Mouse (Mus musculus) heart, embryonic 12.5 days (tissue): ENCODE results near the gene Galnt10. TPM values are rescaled to one million over a fixed set of nuclear protein-coding genes. Genes with fewer than 3 reads are reported as not detected.

Experiments used
- ATAC-seq: fragments of 200-750 bp; cut with Nextera tagmentation; 2 replicates; pipeline ENCODE4 v1.8.0; 2017; ENCODE audit warnings: moderate TSS enrichment, moderate library complexity; ENCODE audit not compliant: insufficient number of reproducible peaks, low FRiP score
- H3K27ac ChIP-seq: fragments of 300-500 bp; sonication (generic); 2 replicates; pipeline ENCODE4 v1.5.1; 2016; ENCODE audit warnings: mild to moderate bottlenecking, moderate library complexity; ENCODE audit not compliant: poor library complexity, severe bottlenecking
- H3K27me3 ChIP-seq: fragments of 300-500 bp; sonication (generic); replicated peaks from 2 replicates; pipeline ENCODE4 v1.6.1; 2016; ENCODE audit warnings: mild to moderate bottlenecking, moderate library complexity
- H3K36me3 ChIP-seq: fragments of 300-500 bp; sonication (generic); 2 replicates; pipeline ENCODE4 v1.6.1; 2016; ENCODE audit warnings: mild to moderate bottlenecking, moderate library complexity
- H3K4me1 ChIP-seq: fragments of 300-500 bp; sonication (generic); replicated peaks from 2 replicates; pipeline ENCODE4 v1.6.1; 2016; ENCODE audit warnings: mild to moderate bottlenecking
- H3K4me2 ChIP-seq: fragments of 300-500 bp; sonication (generic); 2 replicates; pipeline ENCODE4 v1.6.1; 2016; ENCODE audit warnings: mild to moderate bottlenecking, moderate library complexity
- H3K4me3 ChIP-seq: fragments of 300-500 bp; sonication (generic); 2 replicates; pipeline ENCODE4 v1.5.1; 2016; ENCODE audit warnings: mild to moderate bottlenecking
- H3K9ac ChIP-seq: fragments of 300-500 bp; sonication (generic); 2 replicates; pipeline ENCODE4 v1.6.1; 2016; ENCODE audit warnings: mild to moderate bottlenecking, moderate library complexity
- H3K9me3 ChIP-seq: fragments of 300-500 bp; sonication (generic); replicated peaks from 2 replicates; pipeline ENCODE4 v1.6.1; 2016; ENCODE audit warnings: mild to moderate bottlenecking, moderate library complexity
- WGBS: fragments of 180-500 bp; shearing (Covaris S2); methylation state at CpG from one replicate; pipeline ENCODE4 v1.1.7; 2016; 5-methylcytosine and 5-hydroxymethylcytosine counted together
- polyA plus RNA-seq: library from polyadenylated mRNA; unstranded; fragments of >200 nt; fragmentation: Nextera tagmentation; extraction: Ambion mirVana; gene quantifications from 2 replicates; pipeline ENCODE4 v1.2.1, GENCODE M21; 2016

Gene Galnt10
- polyA plus RNA-seq, 1 experiment from 2014 or later, result 15.9 TPM

DNA sequence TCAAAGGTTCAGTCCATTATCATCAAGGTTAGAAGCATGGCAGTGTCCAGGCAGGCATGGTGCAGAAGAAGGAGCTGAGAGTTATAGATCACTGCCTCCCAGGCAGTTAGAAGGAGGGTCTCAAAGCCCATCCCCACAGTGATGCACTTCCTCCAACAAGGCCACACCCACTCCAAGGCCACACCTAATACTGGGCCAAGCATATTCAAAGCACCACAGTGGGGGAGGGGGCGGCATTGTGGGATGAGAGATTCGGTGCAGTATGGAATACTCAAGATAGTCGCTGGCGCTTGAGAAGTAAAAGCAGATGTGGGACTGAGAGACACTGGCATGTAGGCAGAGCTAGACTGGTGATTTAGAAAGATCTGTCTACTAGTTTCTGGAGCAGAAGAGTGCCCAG, 14.9 kb downstream of the Galnt10 start:
- peaks cover 57% of the 10 kb centered on the region for H3K4me1 ChIP-seq
- 89% methylated on average over 4 of the region's 4 CpGs for WGBS
- H3K36me3 ChIP-seq, result no peaks in the 10 kb centered on the region
- H3K4me2 ChIP-seq, result no peak overlapping the region
- no peaks in the 10 kb centered on the region for H3K9me3 ChIP-seq
- H3K9ac ChIP-seq, result no peak overlapping the region
- H3K4me3 ChIP-seq, result no peak overlapping the region
- no peaks in the 10 kb centered on the region for H3K27me3 ChIP-seq
- no peak for ATAC-seq
- no peak overlapping the region for H3K27ac ChIP-seq

DNA sequence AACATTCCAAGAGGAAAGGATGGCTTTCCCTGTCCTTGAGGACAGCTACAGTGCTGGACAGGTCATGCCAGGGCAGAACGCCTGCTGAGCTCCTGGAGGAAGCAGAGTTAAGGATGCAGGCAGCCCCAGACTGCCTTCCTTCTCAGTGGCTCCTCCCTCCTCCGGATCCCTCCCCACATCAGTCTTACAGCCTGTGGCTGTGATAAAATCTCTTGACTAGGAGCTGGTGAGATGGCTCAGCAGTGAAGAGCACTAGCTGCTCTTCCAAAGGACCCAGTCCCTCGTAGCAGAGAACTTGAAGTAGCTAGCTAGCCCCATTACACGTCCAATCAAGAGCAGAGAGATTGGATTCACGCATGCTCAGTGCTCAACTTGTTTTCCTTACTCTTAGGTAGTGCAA, 15.6 kb downstream of the Galnt10 start:
- Histone ChIP-seq H3K36me3 (no peaks in the 10 kb centered on the region), H3K27me3 (no peaks in the 10 kb centered on the region), H3K4me3 (no peak overlapping the region), H3K4me2 (no peak overlapping the region), H3K9me3 (no peaks in the 10 kb centered on the region), H3K27ac (no peak overlapping the region), H3K9ac (no peak overlapping the region), H3K4me1 (peaks cover 51% of the 10 kb centered on the region)
- 32% methylated on average over 5 of the region's 5 CpGs for WGBS
- ATAC-seq, result no peak

DNA sequence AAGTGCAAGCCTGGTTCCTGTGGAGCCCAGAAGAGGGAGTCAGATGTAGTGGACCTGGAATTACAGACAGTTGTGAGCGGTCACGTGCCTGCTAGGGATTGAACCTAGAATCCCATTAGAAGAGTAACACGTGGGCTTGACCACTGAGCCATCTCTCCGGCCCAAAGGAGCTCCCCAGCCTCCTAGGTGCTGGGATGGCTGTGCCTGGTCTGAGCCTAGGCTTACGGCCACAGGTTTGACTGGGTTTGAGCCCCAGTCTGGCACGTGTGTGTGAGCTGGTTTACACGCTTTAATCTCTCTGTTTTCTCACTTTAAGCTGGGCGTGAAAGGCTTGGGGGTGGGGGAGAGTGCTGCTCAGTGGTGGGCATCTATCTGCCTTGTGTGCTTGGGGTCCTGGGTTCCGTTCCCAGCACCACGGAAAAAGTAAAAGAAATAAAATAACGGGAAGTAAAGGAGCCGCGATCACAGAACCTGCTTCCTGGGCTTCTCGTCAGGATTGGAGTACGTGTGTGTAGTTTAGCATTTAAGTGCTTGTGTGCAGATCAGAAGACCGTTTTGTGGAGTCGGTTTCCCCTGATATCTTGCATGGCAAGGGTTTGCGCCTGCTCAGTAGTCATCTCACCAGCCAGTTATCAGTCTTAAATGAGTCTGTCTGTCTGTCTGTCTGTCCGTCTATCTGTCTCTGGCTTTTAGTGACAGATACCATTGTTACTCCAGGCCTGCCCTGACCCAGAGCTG, 16.4 kb downstream of the Galnt10 start:
- Histone ChIP-seq H3K27ac (no peak overlapping the region), H3K36me3 (no peaks in the 10 kb centered on the region), H3K4me3 (no peak overlapping the region), H3K27me3 (no peaks in the 10 kb centered on the region), H3K9me3 (no peaks in the 10 kb centered on the region), H3K4me1 (peaks cover 42% of the 10 kb centered on the region), H3K9ac (no peak overlapping the region), H3K4me2 (no peak overlapping the region)
- ATAC-seq, result no peak
- WGBS, result 84% methylated on average over 19 of the region's 19 CpGs

DNA sequence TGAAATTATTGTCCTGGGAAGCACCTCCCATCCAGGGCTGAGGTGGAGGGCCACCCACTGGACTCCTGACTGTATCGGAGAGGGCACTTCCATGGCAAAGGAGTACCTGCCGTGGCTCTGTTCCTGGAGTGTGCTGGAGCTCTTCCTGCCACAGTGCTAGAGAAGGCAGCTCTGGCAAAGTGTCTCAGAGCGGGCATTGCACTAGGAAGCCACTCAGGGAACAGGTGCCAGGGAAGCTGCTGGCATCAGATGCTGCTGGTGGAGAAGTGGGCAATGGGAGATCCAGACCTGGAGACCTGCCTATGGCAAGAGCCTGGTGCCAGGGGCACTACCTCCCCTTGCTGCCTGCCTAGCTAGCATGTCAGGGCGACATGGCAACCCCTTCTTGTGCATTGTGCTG, 17.0 kb downstream of the Galnt10 start:
- no peak for ATAC-seq
- WGBS, result 84% methylated on average over 4 of the region's 4 CpGs
- no peaks in the 10 kb centered on the region for H3K36me3 ChIP-seq

DNA sequence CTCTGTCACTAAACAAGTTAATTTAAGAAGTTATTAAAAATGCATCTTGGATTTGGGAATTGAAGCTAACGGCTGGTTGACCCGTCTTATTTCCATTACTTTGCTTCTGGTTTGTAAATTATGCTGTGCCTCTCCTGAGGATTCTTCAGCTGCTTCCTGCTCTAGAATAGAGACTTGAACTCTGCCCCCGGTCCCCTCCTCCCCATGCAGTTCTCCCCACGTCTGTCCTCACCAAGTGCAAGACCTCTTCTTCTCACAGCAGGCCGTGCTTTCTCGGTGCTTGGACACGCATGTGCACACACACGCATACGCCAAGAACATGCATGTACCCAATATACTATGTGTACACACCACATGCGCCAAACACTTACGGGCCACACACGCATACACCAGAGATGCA, 18.0 kb downstream of the Galnt10 start:
- H3K9me3 ChIP-seq, result no peaks in the 10 kb centered on the region

More for the DNA sequence above, 17.0 kb downstream of the Galnt10 start:
- Histone ChIP-seq H3K4me1 (peaks cover 37% of the 10 kb centered on the region), H3K9me3 (no peaks in the 10 kb centered on the region), H3K4me3 (no peak overlapping the region), H3K4me2 (no peak overlapping the region), H3K9ac (no peak overlapping the region), H3K27me3 (no peaks in the 10 kb centered on the region), H3K27ac (no peak overlapping the region)

DNA sequence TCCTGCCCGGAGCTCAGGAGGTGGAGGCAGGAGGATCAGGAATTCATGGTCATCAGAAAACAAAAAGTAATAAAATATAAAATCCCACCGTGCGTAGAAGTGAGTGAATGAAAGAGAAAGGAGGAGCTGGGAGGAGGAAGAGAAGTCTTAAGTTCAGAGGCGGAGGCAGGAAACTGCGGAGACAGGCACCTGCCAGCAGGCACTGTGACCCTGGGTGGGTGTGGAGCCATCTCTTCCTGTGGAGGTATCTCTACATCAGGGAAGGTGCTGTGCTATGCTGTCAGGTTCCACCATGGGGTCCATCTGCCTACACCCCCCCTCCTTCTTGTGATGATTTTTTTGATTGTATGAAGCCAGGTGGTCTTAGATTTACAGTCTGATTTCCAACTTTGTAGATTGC, 19.5 kb downstream of the Galnt10 start:
- Histone ChIP-seq H3K9ac (no peak overlapping the region), H3K36me3 (no peaks in the 10 kb centered on the region), H3K27me3 (no peaks in the 10 kb centered on the region), H3K4me2 (no peak overlapping the region), H3K4me3 (no peak overlapping the region), H3K4me1 (peaks cover 21% of the 10 kb centered on the region), H3K27ac (no peak overlapping the region), H3K9me3 (no peaks in the 10 kb centered on the region)
- ATAC-seq, result no peak
- WGBS, result 83% methylated on average over 5 of the region's 5 CpGs

More for the DNA sequence above, 18.0 kb downstream of the Galnt10 start:
- no peak overlapping the region for H3K4me2 ChIP-seq
- H3K4me3 ChIP-seq, result no peak overlapping the region
- H3K9ac ChIP-seq, result no peak overlapping the region
- peaks cover 26% of the 10 kb centered on the region for H3K4me1 ChIP-seq
- no peak for ATAC-seq
- no peak overlapping the region for H3K27ac ChIP-seq
- no peaks in the 10 kb centered on the region for H3K36me3 ChIP-seq
- no peaks in the 10 kb centered on the region for H3K27me3 ChIP-seq
- WGBS, result 89% methylated on average over 12 of the region's 12 CpGs

DNA sequence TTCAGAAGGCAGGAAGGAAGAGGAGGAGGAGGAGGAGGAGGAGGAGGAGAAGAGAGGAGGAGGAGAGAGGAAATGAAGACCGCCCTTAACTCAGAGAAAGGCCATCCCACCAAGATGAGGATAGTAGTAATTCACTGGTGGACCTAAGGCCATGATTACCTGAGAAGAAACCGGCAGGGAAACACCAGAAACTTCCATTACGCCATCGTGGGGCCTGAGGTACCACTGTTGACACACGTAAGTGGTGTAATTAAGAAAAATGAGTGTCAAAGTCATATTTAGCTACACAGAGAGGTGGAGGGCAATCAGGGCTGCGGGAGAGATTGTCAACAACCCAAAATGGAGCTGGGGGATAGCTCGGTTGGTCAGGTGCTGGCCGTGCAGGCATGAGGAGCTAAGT, 23.0 kb downstream of the Galnt10 start:
- Histone ChIP-seq H3K36me3 (no peaks in the 10 kb centered on the region), H3K4me2 (no peak overlapping the region), H3K27ac (no peak overlapping the region), H3K9ac (no peak overlapping the region), H3K4me3 (no peak overlapping the region), H3K4me1 (peaks cover 25% of the 10 kb centered on the region), H3K9me3 (no peaks in the 10 kb centered on the region), H3K27me3 (no peaks in the 10 kb centered on the region)
- ATAC-seq, result no peak
- 81% methylated on average over 8 of the region's 8 CpGs for WGBS

DNA sequence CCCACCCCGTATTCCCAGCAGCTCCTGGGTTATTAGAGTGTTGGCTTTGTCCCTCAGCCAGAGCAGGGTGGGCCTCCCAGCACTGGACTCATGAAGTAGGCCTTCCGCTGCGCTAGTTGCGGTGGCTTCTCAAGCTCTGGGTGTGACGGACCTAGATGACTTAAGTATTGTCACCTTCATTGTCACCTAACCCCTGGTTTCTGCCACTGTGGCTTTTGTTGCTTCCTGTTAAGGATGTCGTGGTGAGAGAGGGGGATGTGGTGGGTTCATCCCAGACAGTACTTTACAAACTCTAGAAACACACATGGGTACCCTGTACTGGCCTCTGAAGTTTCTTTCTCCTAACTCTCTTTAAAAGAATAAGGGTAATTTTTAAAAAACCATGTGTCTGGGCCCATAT, 24.3 kb downstream of the Galnt10 start:
- H3K9ac ChIP-seq, result no peak overlapping the region
- H3K27ac ChIP-seq, result no peak overlapping the region
- H3K27me3 ChIP-seq, result no peaks in the 10 kb centered on the region
- H3K36me3 ChIP-seq, result no peaks in the 10 kb centered on the region
- H3K9me3 ChIP-seq, result no peaks in the 10 kb centered on the region
- 74% methylated on average over 6 of the region's 6 CpGs for WGBS
- no peak overlapping the region for H3K4me2 ChIP-seq
- peaks cover 36% of the 10 kb centered on the region for H3K4me1 ChIP-seq
- no peak for ATAC-seq
- H3K4me3 ChIP-seq, result no peak overlapping the region

DNA sequence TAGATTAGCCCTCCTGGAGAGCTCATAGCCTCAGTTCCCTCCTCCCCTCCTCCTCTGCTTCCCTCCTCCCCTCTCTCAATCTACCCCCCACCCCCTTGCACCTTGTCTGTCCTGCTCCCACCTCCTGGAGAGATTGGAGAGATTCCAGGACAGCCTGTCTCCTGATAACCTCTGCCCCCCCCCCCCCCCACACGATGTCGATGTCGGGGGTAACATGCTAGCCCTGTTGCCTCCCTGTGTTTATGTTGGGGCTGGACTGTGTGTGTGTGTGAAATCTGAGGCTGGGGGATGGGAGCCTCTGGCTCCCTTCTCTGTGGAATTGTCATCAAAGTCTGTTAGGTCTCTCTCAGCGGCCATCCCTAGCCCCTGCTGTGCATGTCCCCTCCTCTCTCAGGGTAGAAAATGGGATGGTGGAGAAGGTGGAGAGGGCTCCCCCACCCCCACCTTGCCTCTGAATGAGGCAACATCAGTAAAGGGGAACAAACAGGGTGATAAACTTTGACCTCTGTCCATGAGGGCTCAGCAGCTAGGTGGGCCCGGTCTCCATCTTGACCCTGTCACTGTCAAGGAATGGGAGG, 26.0 kb downstream of the Galnt10 start:
- ATAC-seq, result no peak
- H3K27ac ChIP-seq, result no peak overlapping the region
- H3K4me1 ChIP-seq, result peaks cover 42% of the 10 kb centered on the region
- no peaks in the 10 kb centered on the region for H3K9me3 ChIP-seq
- H3K36me3 ChIP-seq, result no peaks in the 10 kb centered on the region
- H3K9ac ChIP-seq, result no peak overlapping the region
- no peak overlapping the region for H3K4me3 ChIP-seq
- H3K27me3 ChIP-seq, result no peaks in the 10 kb centered on the region
- no peak overlapping the region for H3K4me2 ChIP-seq
- WGBS, result 4% methylated on average over 5 of the region's 5 CpGs

DNA sequence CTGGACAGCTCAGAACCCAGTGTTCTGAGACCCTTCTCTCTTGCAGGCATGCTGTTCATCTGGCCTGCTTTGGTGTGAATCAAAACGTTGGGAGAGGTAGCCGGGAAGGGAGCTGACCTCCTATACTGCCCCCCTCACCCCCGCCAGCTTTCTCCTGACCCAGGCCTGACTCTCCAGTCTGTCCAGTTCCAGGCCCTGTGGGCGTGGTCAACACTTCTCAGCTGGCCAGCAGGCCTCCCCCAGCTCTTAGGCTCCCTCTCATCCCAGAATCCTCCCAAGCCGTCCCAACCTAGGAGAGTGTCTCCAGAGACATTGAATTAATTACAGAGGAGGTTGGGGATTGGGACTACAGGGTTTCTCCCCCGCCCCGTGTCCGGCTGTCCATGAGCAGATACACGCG, 26.6 kb downstream of the Galnt10 start:
- Histone ChIP-seq H3K27ac (no peak overlapping the region), H3K36me3 (no peaks in the 10 kb centered on the region), H3K9me3 (no peaks in the 10 kb centered on the region), H3K9ac (no peak overlapping the region), H3K4me1 (peaks cover 43% of the 10 kb centered on the region), H3K4me2 (no peak overlapping the region), H3K4me3 (no peak overlapping the region), H3K27me3 (no peaks in the 10 kb centered on the region)
- WGBS, result 46% methylated on average over 10 of the region's 10 CpGs
- ATAC-seq, result no peak

DNA sequence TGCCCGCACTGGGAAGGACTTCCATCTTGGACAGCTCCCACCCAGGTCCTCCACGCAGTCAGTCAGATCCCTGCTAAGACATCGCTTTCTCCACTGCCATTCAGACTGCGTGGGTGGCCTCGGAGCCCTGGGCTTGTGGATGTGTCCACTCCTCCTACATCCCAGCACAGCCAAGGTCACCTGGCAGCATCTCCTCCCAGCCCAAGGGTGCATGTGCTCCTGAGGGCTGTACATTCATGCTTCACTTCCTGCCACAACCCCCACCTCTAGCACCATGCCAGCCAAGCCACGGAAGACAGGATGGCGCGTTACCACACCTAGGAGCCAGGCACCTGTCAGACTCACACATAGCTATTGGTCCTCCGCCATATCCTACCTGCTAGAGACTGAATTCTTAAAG, 27.8 kb downstream of the Galnt10 start:
- ATAC-seq, result no peak
- H3K27ac ChIP-seq, result no peak overlapping the region
- H3K27me3 ChIP-seq, result no peaks in the 10 kb centered on the region
- H3K4me1 ChIP-seq, result peaks cover 53% of the 10 kb centered on the region
- H3K4me2 ChIP-seq, result no peak overlapping the region
- no peak overlapping the region for H3K4me3 ChIP-seq
- no peak overlapping the region for H3K9ac ChIP-seq
- whole genome bisulfite sequencing, result 80% methylated on average over 9 of the region's 9 CpGs
- no peaks in the 10 kb centered on the region for H3K9me3 ChIP-seq
- no peaks in the 10 kb centered on the region for H3K36me3 ChIP-seq
